Mouse (Mus musculus) lung, embryonic 14.5 days (tissue): ENCODE data around the gene Fpr1. TPM values are rescaled to one million over a fixed set of nuclear protein-coding genes. Genes with fewer than 3 reads are reported as not detected.

Source experiments
- ATAC-seq: fragments of 200-750 bp; cut with Nextera tagmentation; 2 replicates; pipeline ENCODE4 v1.8.0; 2017; ENCODE audit warnings: mild to moderate bottlenecking, moderate TSS enrichment, moderate library complexity; ENCODE audit not compliant: insufficient read depth
- DNase-seq: peaks from one replicate; pipeline ENCODE4 v3.0.0-alpha.2; 2015
- H3K27ac ChIP-seq: fragments of 300-500 bp; sonication (generic); 2 replicates; pipeline ENCODE4 v1.5.1; 2014; ENCODE audit warnings: low read depth, mild to moderate bottlenecking, moderate library complexity
- H3K27me3 ChIP-seq: fragments of 300-500 bp; sonication (generic); 2 replicates; pipeline ENCODE4 v1.6.1; 2014; ENCODE audit warnings: low read length, control low read depth; ENCODE audit not compliant: insufficient read depth
- H3K36me3 ChIP-seq: fragments of 300-500 bp; sonication (generic); 2 replicates; pipeline ENCODE4 v1.6.1; 2014; ENCODE audit warnings: control low read depth; ENCODE audit not compliant: insufficient read depth
- H3K4me1 ChIP-seq: fragments of 300-500 bp; sonication (generic); 2 replicates; pipeline ENCODE4 v1.6.1; 2014; ENCODE audit warnings: antibody characterized with exemption, control low read depth; ENCODE audit not compliant: insufficient read depth
- H3K4me2 ChIP-seq: fragments of 300-500 bp; sonication (generic); 2 replicates; pipeline ENCODE4 v1.6.1; 2014; ENCODE audit warnings: mild to moderate bottlenecking
- H3K4me3 ChIP-seq: fragments of 300-500 bp; sonication (generic); 2 replicates; pipeline ENCODE4 v1.5.1; 2014; ENCODE audit warnings: low read depth, low read length
- H3K9ac ChIP-seq: fragments of 300-500 bp; sonication (generic); 2 replicates; pipeline ENCODE4 v1.6.1; 2014
- H3K9me3 ChIP-seq: fragments of 300-500 bp; sonication (generic); 2 replicates; pipeline ENCODE4 v1.6.1; 2016; ENCODE audit warnings: low read depth, low read length, control low read depth
- CTCF ChIP-seq: IDR thresholded peaks from 2 replicates; pipeline ENCODE4 v1.5.1; 2016; ENCODE audit warnings: antibody characterized with exemption, low read depth
- WGBS: fragments of 180-500 bp; shearing (Covaris S2); extraction: QIAGEN DNeasy Blood & Tissue Kit; methylation state at CpG from one replicate; pipeline ENCODE4 v1.1.7; 2014; 5-methylcytosine and 5-hydroxymethylcytosine counted together
- polyA plus RNA-seq: library from polyadenylated mRNA; unstranded; fragments of >200 nt; fragmentation: Nextera tagmentation; extraction: Ambion mirVana; gene quantifications from 2 replicates; pipeline ENCODE4 v1.2.1, GENCODE M21; 2014

Fpr1 gene
- polyA plus RNA-seq, 1 experiment from 2014 or later, result 0.13 TPM

DNA sequence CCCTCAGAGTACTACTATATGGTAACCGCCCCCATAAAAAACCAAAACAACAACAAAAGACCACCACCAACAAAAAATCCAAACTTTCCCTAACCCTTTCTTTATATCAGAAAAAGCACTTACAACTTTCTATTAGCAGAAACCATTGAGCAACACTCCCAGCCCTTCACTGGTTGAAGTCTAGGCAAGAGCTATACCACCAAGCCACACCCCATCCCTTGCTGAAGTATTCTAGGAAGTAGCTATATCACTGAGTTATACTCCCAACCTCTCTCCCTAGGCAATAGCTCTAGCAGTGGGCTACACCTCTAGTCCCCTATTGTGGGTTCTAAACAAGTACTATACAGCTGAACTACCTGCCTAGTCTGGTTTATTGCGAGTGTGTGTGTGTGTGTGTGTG lies 44.5 kb downstream of the Fpr1 start:
- Histone ChIP-seq H3K9me3 (no peaks in the 10 kb centered on the region), H3K27me3 (no peaks in the 10 kb centered on the region), H3K4me2 (no peak overlapping the region; the same call in 1 of the 2 replicates), H3K27ac (no peak overlapping the region), H3K4me3 (no peak overlapping the region), H3K4me1 (peaks cover 19% of the 10 kb centered on the region), H3K9ac (no peak overlapping the region), H3K36me3 (peaks cover 56% of the 10 kb centered on the region)
- ATAC-seq (no peak), DNase-seq (no peak)
- 89% methylated on average over 2 of the region's 2 CpGs for WGBS
- TF ChIP-seq CTCF, result no peak

- under 1% methylated on average over 43 of the region's 43 CpGs for WGBS
- Histone ChIP-seq H3K36me3 (peaks cover 67% of the 10 kb centered on the region), H3K4me3 (peak overlapping the region; percentile 35), H3K9me3 (no peaks in the 10 kb centered on the region), H3K27me3 (no peaks in the 10 kb centered on the region), H3K4me2 (peak overlapping the region; percentile 67), H3K27ac (peak overlapping the region; percentile 73), H3K4me1 (peaks cover 26% of the 10 kb centered on the region), H3K9ac (peak overlapping the region; percentile 56)
- TF ChIP-seq CTCF, result peak; percentile 81
- DNase-seq, result peak; percentile 96
- ATAC-seq, result peak; percentile 96
Observed at GRCm38 (mm10) chr17:17837919-17838701, 45.6 kb downstream of the Fpr1 start.

- H3K9ac ChIP-seq, result peak overlapping the region; percentile 13
- peak; percentile 5; the same call in 1 of the 2 replicates for ATAC-seq
- no peaks in the 10 kb centered on the region for H3K9me3 ChIP-seq
- H3K4me1 ChIP-seq, result peaks cover 26% of the 10 kb centered on the region
- peak overlapping the region; percentile 35 for H3K4me3 ChIP-seq
- H3K36me3 ChIP-seq, result peaks cover 72% of the 10 kb centered on the region
- no peaks in the 10 kb centered on the region for H3K27me3 ChIP-seq
- DNase-seq, result no peak
- H3K4me2 ChIP-seq, result peak overlapping the region; percentile 67
- peak overlapping the region; percentile 73 for H3K27ac ChIP-seq
- TF ChIP-seq CTCF, result peak; percentile 17; the same call in 1 of the 2 replicates
- 7% methylated on average over 13 of the region's 13 CpGs for WGBS
Observed at GRCm38 (mm10) chr17:17837426-17837825, 46.3 kb downstream of the Fpr1 start.

GRCm38 (mm10) chr17:17836101-17836500 lies 47.6 kb downstream of the Fpr1 start:
- H3K4me3 ChIP-seq, result no peak overlapping the region
- no peak overlapping the region for H3K4me2 ChIP-seq
- peaks cover 30% of the 10 kb centered on the region for H3K4me1 ChIP-seq
- 66% methylated on average over 5 of the region's 5 CpGs for WGBS
- H3K36me3 ChIP-seq, result peaks cover 79% of the 10 kb centered on the region
- H3K27ac ChIP-seq, result no peak overlapping the region
- no peak for TF ChIP-seq CTCF
- ATAC-seq (no peak), DNase-seq (peak; percentile 31)
- no peaks in the 10 kb centered on the region for H3K9me3 ChIP-seq
- H3K27me3 ChIP-seq, result no peaks in the 10 kb centered on the region
- no peak overlapping the region for H3K9ac ChIP-seq

DNA sequence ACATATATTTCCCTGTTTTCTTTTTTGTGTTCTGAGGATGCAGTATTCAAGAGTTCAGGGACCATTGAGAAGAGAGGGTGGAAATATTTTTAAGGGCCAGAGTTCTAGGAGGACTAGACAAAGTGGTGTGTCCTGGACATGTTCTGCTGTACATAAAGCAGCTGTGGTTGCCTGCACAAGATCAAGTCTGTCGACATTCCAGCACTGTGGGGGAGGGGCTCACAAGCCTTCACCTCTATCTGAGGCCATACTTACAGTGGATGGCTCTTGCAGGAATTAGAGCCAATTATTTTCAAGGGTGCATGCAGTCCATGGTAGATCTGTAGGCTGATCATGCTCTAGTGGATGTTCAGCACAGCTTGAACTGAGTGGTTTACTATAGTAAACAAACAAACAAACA lies 48.8 kb downstream of the Fpr1 start:
- Histone ChIP-seq H3K4me1 (peaks cover 42% of the 10 kb centered on the region), H3K27ac (peak overlapping the region; percentile 33; the same call in 1 of the 2 replicates), H3K4me2 (peak overlapping the region; percentile 27; the same call in 1 of the 2 replicates), H3K36me3 (peaks cover 78% of the 10 kb centered on the region), H3K9ac (no peak overlapping the region), H3K27me3 (no peaks in the 10 kb centered on the region), H3K4me3 (no peak overlapping the region), H3K9me3 (no peaks in the 10 kb centered on the region)
- peak; percentile 73 for DNase-seq
- WGBS, result 0% methylated on average over 1 of the region's 1 CpGs
- ATAC-seq, result no peak
- no peak for TF ChIP-seq CTCF

GRCm38 (mm10) chr17:17830731-17831130 lies 53.0 kb downstream of the Fpr1 start:
- H3K36me3 ChIP-seq, result peaks cover 49% of the 10 kb centered on the region
- H3K27me3 ChIP-seq, result no peaks in the 10 kb centered on the region
- WGBS, result 67% methylated on average over 7 of the region's 7 CpGs
- H3K27ac ChIP-seq, result no peak overlapping the region
- DNase-seq (no peak), ATAC-seq (no peak)
- peak overlapping the region; percentile 80; the same call in 1 of the 2 replicates for H3K4me3 ChIP-seq
- TF ChIP-seq CTCF, result no peak
- H3K4me1 ChIP-seq, result peaks cover 35% of the 10 kb centered on the region
- peak overlapping the region; percentile 86; the same call in 1 of the 2 replicates for H3K9ac ChIP-seq
- H3K9me3 ChIP-seq, result no peaks in the 10 kb centered on the region
- peak overlapping the region; percentile 82 for H3K4me2 ChIP-seq

DNA sequence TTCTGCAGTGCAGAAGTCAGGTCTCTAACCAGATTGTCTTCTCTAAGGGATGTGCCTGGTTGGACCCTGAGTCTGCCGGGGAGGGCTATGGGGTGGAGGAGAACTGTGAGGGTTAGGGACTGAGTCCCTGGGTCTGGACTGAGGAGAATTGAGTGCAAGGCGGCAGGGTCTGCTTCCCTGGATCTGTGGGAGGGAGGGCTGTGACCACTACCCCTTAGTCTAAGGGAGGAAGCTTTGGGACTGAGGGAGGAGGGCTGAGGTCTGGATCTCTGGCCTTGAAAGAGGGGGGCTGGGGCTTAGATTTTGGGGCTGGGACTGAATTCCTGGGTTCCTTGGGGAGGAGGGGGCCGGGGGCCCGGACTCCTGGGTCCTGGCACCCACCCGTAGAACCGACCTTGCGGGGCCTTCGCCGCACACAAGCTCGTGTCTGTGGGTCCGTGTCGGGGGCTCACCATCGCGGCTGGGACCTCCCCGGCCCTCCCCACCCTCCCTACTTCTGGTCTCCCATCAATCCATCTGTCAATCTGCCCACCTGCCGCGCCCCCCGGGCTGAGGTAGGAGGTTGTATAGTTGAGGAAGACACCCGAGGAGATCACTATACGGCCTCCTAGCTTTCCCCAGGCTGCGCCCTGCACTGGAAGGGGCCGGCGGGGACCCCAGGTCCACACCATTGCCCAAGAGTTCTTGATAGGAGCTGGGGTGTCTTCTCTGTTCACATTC lies 53.8 kb downstream of the Fpr1 start:
- no peaks in the 10 kb centered on the region for H3K27me3 ChIP-seq
- no peak for ATAC-seq
- H3K4me2 ChIP-seq, result peak overlapping the region; percentile 82
- peaks cover 30% of the 10 kb centered on the region for H3K4me1 ChIP-seq
- peak overlapping the region; percentile 99; the same call in 1 of the 2 replicates for H3K27ac ChIP-seq
- H3K9me3 ChIP-seq, result no peaks in the 10 kb centered on the region
- no peak for DNase-seq
- H3K4me3 ChIP-seq, result peak overlapping the region; percentile 80
- WGBS, result 30% methylated on average over 19 of the region's 23 CpGs
- peak overlapping the region; percentile 86 for H3K9ac ChIP-seq
- TF ChIP-seq CTCF, result no peak
- peaks cover 44% of the 10 kb centered on the region for H3K36me3 ChIP-seq
